Mouse (Mus musculus): ENCODE measurements around the gene Acss2. TPM values are rescaled to one million over a fixed set of nuclear protein-coding genes. Genes with fewer than 3 reads are reported as not detected.

The Acss2 gene
- total and polyA plus RNA-seq, 2 experiments from 2014 or later = 20.1 to 40.5 TPM

DNA sequence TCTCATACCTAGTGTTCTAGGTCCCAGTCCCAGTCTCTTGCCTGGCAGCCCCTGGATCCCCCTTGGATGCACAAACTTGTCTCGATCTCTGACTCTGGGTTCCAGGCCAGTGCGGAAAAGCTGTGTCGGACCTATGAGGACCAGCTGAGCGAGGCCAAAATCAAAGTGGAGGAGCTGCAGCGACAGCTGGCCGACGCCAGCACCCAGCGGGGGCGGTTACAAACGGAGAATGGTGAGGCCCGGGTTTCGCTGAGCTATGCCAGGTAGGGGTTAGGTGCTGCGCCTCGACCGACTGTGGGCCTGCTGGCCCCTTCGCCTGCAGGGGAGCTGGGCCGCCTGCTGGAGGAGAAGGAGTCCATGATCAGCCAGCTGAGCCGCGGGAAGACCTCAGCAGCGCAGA is 112.4 kb downstream of the Acss2 start:
- Histone ChIP-seq H3K4me3 (ENCODE audit: low read depth, low read length) (no peak overlapping the region), H3K9ac (replicated peaks; ENCODE audit: low read depth, low read length) (no peak overlapping the region), H3K27me3 (ENCODE audit: control insufficient read depth, insufficient read depth, low read length) (no peaks in the 10 kb centered on the region), H3K36me3 (replicated peaks; ENCODE audit: control insufficient read depth, insufficient read depth, low read length) (peaks cover 89% of the 10 kb centered on the region), H3K4me1 (ENCODE audit: control insufficient read depth, insufficient read depth) (no peaks in the 10 kb centered on the region), H3K4me2 (ENCODE audit: low read depth, low read length) (no peak overlapping the region), H3K27ac (ENCODE audit: low read depth) (no peak overlapping the region), H3K9me3 (replicated peaks; ENCODE audit: control insufficient read depth, low read length) (no peaks in the 10 kb centered on the region)
- no peak for DNase-seq (ENCODE audit: low spot score)
- TF ChIP-seq CTCF (IDR thresholded peaks at IDR 0.05; ENCODE audit: low read depth) = no peak
- TF ChIP-seq EP300 (IDR thresholded peaks at IDR 0.05; ENCODE audit: low read depth) = no peak
- 74% methylated on average over 20 of the region's 20 CpGs for WGBS
- no peak for ATAC-seq (ENCODE audit: insufficient read depth, low read depth)

GRCm38 (mm10) chr2:155630590-155631416 is 113.1 kb downstream of the Acss2 start:
- H3K4me1 ChIP-seq (ENCODE audit: control insufficient read depth, insufficient read depth) = no peaks in the 10 kb centered on the region
- H3K4me3 ChIP-seq (ENCODE audit: low read depth, low read length) = no peak overlapping the region
- no peak overlapping the region for H3K9ac ChIP-seq (replicated peaks; ENCODE audit: low read depth, low read length)
- TF ChIP-seq CTCF (IDR thresholded peaks at IDR 0.05; ENCODE audit: low read depth) = no peak
- TF ChIP-seq EP300 (IDR thresholded peaks at IDR 0.05; ENCODE audit: low read depth) = no peak
- no peak for ATAC-seq (ENCODE audit: insufficient read depth, low read depth)
- H3K27ac ChIP-seq (ENCODE audit: low read depth) = no peak overlapping the region
- H3K36me3 ChIP-seq (replicated peaks; ENCODE audit: control insufficient read depth, insufficient read depth, low read length) = peaks cover 89% of the 10 kb centered on the region
- 42% methylated on average over 43 of the region's 43 CpGs for WGBS
- no peaks in the 10 kb centered on the region for H3K9me3 ChIP-seq (replicated peaks; ENCODE audit: control insufficient read depth, low read length)
- H3K4me2 ChIP-seq (ENCODE audit: low read depth, low read length) = no peak overlapping the region
- no peaks in the 10 kb centered on the region for H3K27me3 ChIP-seq (ENCODE audit: control insufficient read depth, insufficient read depth, low read length)
- no peak for DNase-seq (ENCODE audit: low spot score)

DNA sequence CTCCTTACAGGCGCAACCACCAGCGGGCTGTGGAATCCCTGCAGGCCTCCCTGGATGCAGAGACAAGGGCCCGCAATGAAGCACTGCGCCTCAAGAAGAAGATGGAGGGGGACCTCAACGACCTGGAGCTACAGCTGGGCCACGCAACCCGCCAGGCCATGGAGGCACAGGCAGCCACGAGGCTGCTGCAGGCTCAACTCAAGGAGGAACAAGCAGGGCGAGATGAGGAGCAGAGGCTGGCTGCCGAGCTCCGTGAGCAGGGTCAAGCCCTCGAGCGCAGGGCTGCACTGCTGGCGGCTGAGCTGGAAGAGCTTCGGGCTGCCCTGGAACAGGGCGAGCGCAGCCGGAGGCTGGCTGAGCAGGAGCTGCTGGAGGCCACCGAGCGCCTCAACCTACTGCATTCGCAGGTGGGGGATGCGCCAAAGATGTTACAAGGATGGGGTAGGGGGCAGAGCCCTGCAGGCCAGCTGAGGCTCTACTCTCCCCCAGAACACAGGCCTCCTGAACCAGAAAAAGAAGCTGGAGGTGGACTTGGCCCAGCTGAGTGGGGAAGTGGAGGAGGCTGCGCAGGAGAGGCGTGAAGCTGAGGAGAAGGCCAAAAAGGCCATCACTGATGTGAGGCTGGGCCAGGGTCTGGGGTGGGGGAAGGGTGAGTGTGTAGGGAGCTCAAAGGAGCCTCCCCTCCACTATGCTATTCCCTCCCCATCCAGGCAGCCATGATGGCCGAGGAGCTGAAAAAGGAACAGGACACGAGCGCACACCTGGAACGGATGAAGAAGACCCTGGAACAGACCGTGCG is 114.6 kb downstream of the Acss2 start:
- Histone ChIP-seq H3K27ac (ENCODE audit: low read depth) (no peak overlapping the region), H3K9ac (replicated peaks; ENCODE audit: low read depth, low read length) (no peak overlapping the region), H3K4me1 (ENCODE audit: control insufficient read depth, insufficient read depth) (no peaks in the 10 kb centered on the region), H3K9me3 (replicated peaks; ENCODE audit: control insufficient read depth, low read length) (no peaks in the 10 kb centered on the region), H3K4me2 (ENCODE audit: low read depth, low read length) (no peak overlapping the region), H3K27me3 (ENCODE audit: control insufficient read depth, insufficient read depth, low read length) (no peaks in the 10 kb centered on the region), H3K36me3 (replicated peaks; ENCODE audit: control insufficient read depth, insufficient read depth, low read length) (peaks cover 92% of the 10 kb centered on the region), H3K4me3 (ENCODE audit: low read depth, low read length) (no peak overlapping the region)
- no peak for TF ChIP-seq EP300 (IDR thresholded peaks at IDR 0.05; ENCODE audit: low read depth)
- no peak for TF ChIP-seq CTCF (IDR thresholded peaks at IDR 0.05; ENCODE audit: low read depth)
- ATAC-seq (ENCODE audit: insufficient read depth, low read depth) (no peak), DNase-seq (ENCODE audit: low spot score) (no peak)
- 76% methylated on average over 30 of the region's 30 CpGs for WGBS

- Histone ChIP-seq H3K4me2 (ENCODE audit: low read depth, low read length) (no peak overlapping the region), H3K27ac (ENCODE audit: low read depth) (no peak overlapping the region), H3K36me3 (replicated peaks; ENCODE audit: control insufficient read depth, insufficient read depth, low read length) (peaks cover 92% of the 10 kb centered on the region), H3K4me3 (ENCODE audit: low read depth, low read length) (no peak overlapping the region), H3K4me1 (ENCODE audit: control insufficient read depth, insufficient read depth) (no peaks in the 10 kb centered on the region), H3K9ac (replicated peaks; ENCODE audit: low read depth, low read length) (no peak overlapping the region), H3K9me3 (replicated peaks; ENCODE audit: control insufficient read depth, low read length) (no peaks in the 10 kb centered on the region), H3K27me3 (ENCODE audit: control insufficient read depth, insufficient read depth, low read length) (no peaks in the 10 kb centered on the region)
- WGBS = 62% methylated on average over 19 of the region's 19 CpGs
- ATAC-seq (ENCODE audit: insufficient read depth, low read depth) = no peak
- DNase-seq (ENCODE audit: low spot score) = no peak
- TF ChIP-seq EP300 (IDR thresholded peaks at IDR 0.05; ENCODE audit: low read depth) = no peak
- no peak for TF ChIP-seq CTCF (IDR thresholded peaks at IDR 0.05; ENCODE audit: low read depth)
Measured at GRCm38 (mm10) chr2:155633121-155633520, 115.4 kb downstream of the Acss2 start.

- DNase-seq (ENCODE audit: low spot score) (no peak), ATAC-seq (ENCODE audit: insufficient read depth, low read depth) (no peak)
- TF ChIP-seq EP300 (IDR thresholded peaks at IDR 0.05; ENCODE audit: low read depth) (no peak), CTCF (IDR thresholded peaks at IDR 0.05; ENCODE audit: low read depth) (no peak)
- H3K36me3 ChIP-seq (replicated peaks; ENCODE audit: control insufficient read depth, insufficient read depth, low read length) = peaks cover 91% of the 10 kb centered on the region
- H3K4me3 ChIP-seq (ENCODE audit: low read depth, low read length) = no peak overlapping the region
- H3K4me2 ChIP-seq (ENCODE audit: low read depth, low read length) = no peak overlapping the region
- peak overlapping the region; percentile 65; the same call in 1 of the 2 replicates for H3K27ac ChIP-seq (ENCODE audit: low read depth)
- H3K9me3 ChIP-seq (replicated peaks; ENCODE audit: control insufficient read depth, low read length) = no peaks in the 10 kb centered on the region
- H3K9ac ChIP-seq (replicated peaks; ENCODE audit: low read depth, low read length) = no peak overlapping the region
- 85% methylated on average over 9 of the region's 9 CpGs for WGBS
- no peaks in the 10 kb centered on the region for H3K4me1 ChIP-seq (ENCODE audit: control insufficient read depth, insufficient read depth)
- H3K27me3 ChIP-seq (ENCODE audit: control insufficient read depth, insufficient read depth, low read length) = no peaks in the 10 kb centered on the region
Measured at GRCm38 (mm10) chr2:155633731-155634130, 116.0 kb downstream of the Acss2 start.

Data from heart, postnatal 0 days (tissue).